Mouse (Mus musculus): ENCODE results near the gene Vipas39. TPM values are rescaled to one million over a fixed set of nuclear protein-coding genes. Genes with fewer than 3 reads are reported as not detected.

Vipas39 gene
- polyA plus RNA-seq, 1 experiment from 2014 or later, result 57.7 TPM

GRCm38 (mm10) chr12:87256629-87257028 lies 9.4 kb downstream of the Vipas39 start:
- Histone ChIP-seq H3K9me3 (no peaks in the 10 kb centered on the region), H3K4me3 (no peak overlapping the region), H3K36me3 (peaks cover 94% of the 10 kb centered on the region), H3K9ac (no peak overlapping the region), H3K4me1 (replicated peaks) (no peaks in the 10 kb centered on the region), H3K27me3 (no peaks in the 10 kb centered on the region), H3K27ac (no peak overlapping the region), H3K4me2 (no peak overlapping the region)
- 95% methylated on average over 5 of the region's 5 CpGs for WGBS
- no peak for ATAC-seq (ENCODE audit: low FRiP score)

- no peaks in the 10 kb centered on the region for H3K9me3 ChIP-seq
- H3K4me1 ChIP-seq (replicated peaks), result no peaks in the 10 kb centered on the region
- 97% methylated on average over 6 of the region's 6 CpGs for WGBS
- H3K4me3 ChIP-seq, result no peak overlapping the region
- H3K4me2 ChIP-seq, result no peak overlapping the region
- H3K27ac ChIP-seq, result no peak overlapping the region
- H3K36me3 ChIP-seq, result peaks cover 96% of the 10 kb centered on the region
- ATAC-seq (ENCODE audit: low FRiP score), result no peak
- H3K27me3 ChIP-seq, result no peaks in the 10 kb centered on the region
- H3K9ac ChIP-seq, result no peak overlapping the region
Measured at GRCm38 (mm10) chr12:87253878-87254277, 12.2 kb downstream of the Vipas39 start.

- H3K4me2 ChIP-seq, result no peak overlapping the region
- H3K9me3 ChIP-seq, result no peaks in the 10 kb centered on the region
- no peaks in the 10 kb centered on the region for H3K4me1 ChIP-seq (replicated peaks)
- no peak overlapping the region for H3K9ac ChIP-seq
- WGBS, result 93% methylated on average over 6 of the region's 6 CpGs
- no peak overlapping the region for H3K4me3 ChIP-seq
- H3K27ac ChIP-seq, result no peak overlapping the region
- ATAC-seq (ENCODE audit: low FRiP score), result no peak
- H3K27me3 ChIP-seq, result no peaks in the 10 kb centered on the region
- peaks cover 90% of the 10 kb centered on the region for H3K36me3 ChIP-seq
Measured at GRCm38 (mm10) chr12:87250161-87250560, 15.9 kb downstream of the Vipas39 start.

GRCm38 (mm10) chr12:87238632-87239031 lies 27.4 kb downstream of the Vipas39 start, which contains the start of gene Noxred1:
Noxred1 (minus strand) TSS chr12:87238732.
- H3K9me3 ChIP-seq, result no peaks in the 10 kb centered on the region
- no peak within 1 kb of the TSS for H3K9ac ChIP-seq
- no peak for ATAC-seq (ENCODE audit: low FRiP score)
- peaks cover 56% of the 10 kb centered on the region for H3K36me3 ChIP-seq
- no peak within 1 kb of the TSS for H3K4me2 ChIP-seq
- H3K4me1 ChIP-seq (replicated peaks), result no peaks in the 10 kb centered on the region
- no peaks in the 10 kb centered on the region for H3K27me3 ChIP-seq
- 100% methylated on average over 1 of the region's 1 CpGs for WGBS
- no peak within 1 kb of the TSS for H3K27ac ChIP-seq
- no peak within 1 kb of the TSS for H3K4me3 ChIP-seq

- H3K36me3 ChIP-seq, result peaks cover 44% of the 10 kb centered on the region
- no peak overlapping the region for H3K4me3 ChIP-seq
- H3K27me3 ChIP-seq, result no peaks in the 10 kb centered on the region
- no peak overlapping the region for H3K27ac ChIP-seq
- no peaks in the 10 kb centered on the region for H3K9me3 ChIP-seq
- H3K4me2 ChIP-seq, result no peak overlapping the region
- 84% methylated on average over 5 of the region's 5 CpGs for WGBS
- no peaks in the 10 kb centered on the region for H3K4me1 ChIP-seq (replicated peaks)
- H3K9ac ChIP-seq, result no peak overlapping the region
- no peak for ATAC-seq (ENCODE audit: low FRiP score)
Measured at GRCm38 (mm10) chr12:87236882-87237483, 29.1 kb downstream of the Vipas39 start.

- H3K27me3 ChIP-seq, result no peaks in the 10 kb centered on the region
- peaks cover 8% of the 10 kb centered on the region; the same call in 1 of the 2 replicates for H3K36me3 ChIP-seq
- H3K9ac ChIP-seq, result no peak overlapping the region
- H3K27ac ChIP-seq, result no peak overlapping the region
- no peaks in the 10 kb centered on the region for H3K4me1 ChIP-seq (replicated peaks)
- H3K9me3 ChIP-seq, result no peaks in the 10 kb centered on the region
- no peak for ATAC-seq (ENCODE audit: low FRiP score)
- no peak overlapping the region for H3K4me2 ChIP-seq
- H3K4me3 ChIP-seq, result no peak overlapping the region
Measured at GRCm38 (mm10) chr12:87230379-87230895, 35.6 kb downstream of the Vipas39 start.

- Histone ChIP-seq H3K27me3 (no peaks in the 10 kb centered on the region), H3K27ac (no peak overlapping the region), H3K4me1 (replicated peaks) (no peaks in the 10 kb centered on the region), H3K4me2 (no peak overlapping the region), H3K9ac (no peak overlapping the region), H3K4me3 (no peak overlapping the region), H3K9me3 (no peaks in the 10 kb centered on the region), H3K36me3 (peaks cover 8% of the 10 kb centered on the region; the same call in 1 of the 2 replicates)
- 88% methylated on average over 2 of the region's 2 CpGs for WGBS
- no peak for ATAC-seq (ENCODE audit: low FRiP score)
Measured at GRCm38 (mm10) chr12:87229633-87230032, 36.4 kb downstream of the Vipas39 start.

GRCm38 (mm10) chr12:87226801-87227200 lies 39.3 kb downstream of the Vipas39 start:
- H3K27me3 ChIP-seq, result no peaks in the 10 kb centered on the region
- H3K4me2 ChIP-seq, result no peak overlapping the region
- no peaks in the 10 kb centered on the region for H3K4me1 ChIP-seq (replicated peaks)
- H3K9ac ChIP-seq, result no peak overlapping the region
- H3K27ac ChIP-seq, result no peak overlapping the region
- H3K4me3 ChIP-seq, result no peak overlapping the region
- 73% methylated on average over 7 of the region's 7 CpGs for WGBS
- ATAC-seq (ENCODE audit: low FRiP score), result no peak
- no peaks in the 10 kb centered on the region for H3K9me3 ChIP-seq
- peaks cover 8% of the 10 kb centered on the region; the same call in 1 of the 2 replicates for H3K36me3 ChIP-seq

- H3K9me3 ChIP-seq, result no peaks in the 10 kb centered on the region
- no peaks in the 10 kb centered on the region for H3K27me3 ChIP-seq
- H3K27ac ChIP-seq, result no peak overlapping the region
- no peak for ATAC-seq (ENCODE audit: low FRiP score)
- no peaks in the 10 kb centered on the region for H3K4me1 ChIP-seq (replicated peaks)
- H3K36me3 ChIP-seq, result peaks cover 8% of the 10 kb centered on the region; the same call in 1 of the 2 replicates
- H3K9ac ChIP-seq, result no peak overlapping the region
- no peak overlapping the region for H3K4me3 ChIP-seq
- 81% methylated on average over 10 of the region's 10 CpGs for WGBS
- no peak overlapping the region for H3K4me2 ChIP-seq
Measured at GRCm38 (mm10) chr12:87224950-87225349, 41.1 kb downstream of the Vipas39 start.

- Histone ChIP-seq H3K27ac (no peak overlapping the region), H3K9me3 (no peaks in the 10 kb centered on the region), H3K9ac (no peak overlapping the region), H3K4me2 (no peak overlapping the region), H3K36me3 (no peaks in the 10 kb centered on the region), H3K4me3 (no peak overlapping the region), H3K4me1 (replicated peaks) (no peaks in the 10 kb centered on the region), H3K27me3 (no peaks in the 10 kb centered on the region)
- 72% methylated on average over 7 of the region's 7 CpGs for WGBS
- no peak for ATAC-seq (ENCODE audit: low FRiP score)
Measured at GRCm38 (mm10) chr12:87219362-87219761, 46.7 kb downstream of the Vipas39 start.

GRCm38 (mm10) chr12:87217596-87217995 lies 48.5 kb downstream of the Vipas39 start:
- no peak for ATAC-seq (ENCODE audit: low FRiP score)
- H3K27ac ChIP-seq, result no peak overlapping the region
- no peak overlapping the region for H3K9ac ChIP-seq
- H3K36me3 ChIP-seq, result no peaks in the 10 kb centered on the region
- H3K27me3 ChIP-seq, result no peaks in the 10 kb centered on the region
- H3K9me3 ChIP-seq, result no peaks in the 10 kb centered on the region
- no peak overlapping the region for H3K4me2 ChIP-seq
- no peak overlapping the region for H3K4me3 ChIP-seq
- H3K4me1 ChIP-seq (replicated peaks), result no peaks in the 10 kb centered on the region

- no peak for ATAC-seq (ENCODE audit: low FRiP score)
- H3K4me1 ChIP-seq (replicated peaks), result no peaks in the 10 kb centered on the region
- no peak overlapping the region for H3K27ac ChIP-seq
- H3K4me2 ChIP-seq, result no peak overlapping the region
- no peak overlapping the region for H3K9ac ChIP-seq
- no peaks in the 10 kb centered on the region for H3K36me3 ChIP-seq
- 71% methylated on average over 2 of the region's 2 CpGs for WGBS
- H3K27me3 ChIP-seq, result no peaks in the 10 kb centered on the region
- H3K4me3 ChIP-seq, result no peak overlapping the region
- H3K9me3 ChIP-seq, result no peaks in the 10 kb centered on the region
Measured at GRCm38 (mm10) chr12:87216053-87216452, 50.0 kb downstream of the Vipas39 start.

GRCm38 (mm10) chr12:87212844-87213606 lies 53.0 kb downstream of the Vipas39 start:
- 52% methylated on average over 2 of the region's 2 CpGs for WGBS
- Histone ChIP-seq H3K9me3 (no peaks in the 10 kb centered on the region), H3K9ac (no peak overlapping the region), H3K27ac (no peak overlapping the region), H3K4me2 (no peak overlapping the region), H3K4me3 (no peak overlapping the region), H3K27me3 (no peaks in the 10 kb centered on the region), H3K4me1 (replicated peaks) (no peaks in the 10 kb centered on the region), H3K36me3 (no peaks in the 10 kb centered on the region)
- no peak for ATAC-seq (ENCODE audit: low FRiP score)
